Mouse (Mus musculus) forebrain, embryonic 13.5 days (tissue): ENCODE data around the gene Flg2. TPM values are rescaled to one million over a fixed set of nuclear protein-coding genes. Genes with fewer than 3 reads are reported as not detected.

Source experiments
- ATAC-seq: fragments of 200-750 bp; cut with Nextera tagmentation; 2 replicates; pipeline ENCODE4 v1.8.0; 2017
- H3K27ac ChIP-seq: fragments of 300-500 bp; sonication (generic); 2 replicates; pipeline ENCODE4 v1.5.1; 2015; ENCODE audit warnings: inconsistent platforms, mild to moderate bottlenecking, moderate library complexity
- H3K27me3 ChIP-seq: fragments of 300-500 bp; sonication (generic); 2 replicates; pipeline ENCODE4 v1.6.1; 2015; ENCODE audit warnings: mild to moderate bottlenecking, inconsistent platforms
- H3K36me3 ChIP-seq: fragments of 300-500 bp; sonication (generic); 2 replicates; pipeline ENCODE4 v1.6.1; 2015; ENCODE audit warnings: mild to moderate bottlenecking, inconsistent platforms; ENCODE audit not compliant: poor library complexity, severe bottlenecking
- H3K4me1 ChIP-seq: fragments of 300-500 bp; sonication (generic); 2 replicates; pipeline ENCODE4 v1.6.1; 2015; ENCODE audit warnings: inconsistent platforms
- H3K4me2 ChIP-seq: fragments of 300-500 bp; sonication (generic); 2 replicates; pipeline ENCODE4 v1.6.1; 2015; ENCODE audit warnings: inconsistent platforms, mild to moderate bottlenecking, moderate library complexity
- H3K4me3 ChIP-seq: fragments of 300-500 bp; sonication (generic); 2 replicates; pipeline ENCODE4 v1.5.1; 2015; ENCODE audit warnings: mild to moderate bottlenecking, inconsistent platforms
- H3K9ac ChIP-seq: fragments of 300-500 bp; sonication (generic); 2 replicates; pipeline ENCODE4 v1.6.1; 2015; ENCODE audit warnings: mild to moderate bottlenecking, inconsistent platforms
- H3K9me3 ChIP-seq: fragments of 300-500 bp; sonication (generic); replicated peaks from 2 replicates; pipeline ENCODE4 v1.6.1; 2016; ENCODE audit warnings: inconsistent platforms
- WGBS: fragments of 180-500 bp; shearing (Covaris S2); methylation state at CpG from one replicate; pipeline ENCODE4 v1.1.7; 2015; 5-methylcytosine and 5-hydroxymethylcytosine counted together
- polyA plus RNA-seq: library from polyadenylated mRNA; unstranded; fragments of >200 nt; fragmentation: Nextera tagmentation; extraction: Ambion mirVana; gene quantifications from 2 replicates; pipeline ENCODE4 v1.2.1, GENCODE M21; 2015

Flg2 gene
- not detected in 2 replicates for polyA plus RNA-seq

GRCm38 (mm10) chr3:93196978-93197377, at the start of gene Flg2:
Gene Flg2, plus strand, starts transcription at chr3:93197278.
- WGBS, result 79% methylated on average over 3 of the region's 3 CpGs
- Histone ChIP-seq H3K36me3 (no peaks in the 10 kb centered on the region), H3K9me3 (peaks cover 3% of the 10 kb centered on the region), H3K27me3 (no peaks in the 10 kb centered on the region), H3K4me1 (no peaks in the 10 kb centered on the region), H3K9ac (no peak within 1 kb of the TSS), H3K4me3 (no peak within 1 kb of the TSS), H3K4me2 (no peak within 1 kb of the TSS), H3K27ac (no peak within 1 kb of the TSS)
- no peak for ATAC-seq

GRCm38 (mm10) chr3:93162502-93162901, 34.6 kb upstream of the Flg2 start:
- WGBS, result 87% methylated on average over 6 of the region's 6 CpGs
- Histone ChIP-seq H3K27me3 (no peaks in the 10 kb centered on the region), H3K4me3 (no peak overlapping the region), H3K36me3 (no peaks in the 10 kb centered on the region), H3K9me3 (no peaks in the 10 kb centered on the region), H3K4me2 (no peak overlapping the region), H3K4me1 (no peaks in the 10 kb centered on the region), H3K9ac (no peak overlapping the region), H3K27ac (no peak overlapping the region)
- ATAC-seq, result no peak

- no peak for ATAC-seq
- no peaks in the 10 kb centered on the region for H3K9me3 ChIP-seq
- WGBS, result 66% methylated on average over 1 of the region's 1 CpGs
Observed at GRCm38 (mm10) chr3:93162996-93163592, 34.0 kb upstream of the Flg2 start.

GRCm38 (mm10) chr3:93180856-93181255, 16.2 kb upstream of the Flg2 start:
- Histone ChIP-seq H3K9ac (no peak overlapping the region), H3K4me1 (no peaks in the 10 kb centered on the region), H3K4me3 (no peak overlapping the region), H3K36me3 (no peaks in the 10 kb centered on the region), H3K27ac (no peak overlapping the region), H3K4me2 (no peak overlapping the region), H3K27me3 (no peaks in the 10 kb centered on the region), H3K9me3 (no peaks in the 10 kb centered on the region)
- no peak for ATAC-seq
- WGBS, result 90% methylated on average over 4 of the region's 4 CpGs

More at GRCm38 (mm10) chr3:93162996-93163592, 34.0 kb upstream of the Flg2 start:
- Histone ChIP-seq H3K27ac (no peak overlapping the region), H3K36me3 (no peaks in the 10 kb centered on the region), H3K4me1 (no peaks in the 10 kb centered on the region), H3K9ac (no peak overlapping the region), H3K4me3 (no peak overlapping the region), H3K27me3 (no peaks in the 10 kb centered on the region), H3K4me2 (no peak overlapping the region)

GRCm38 (mm10) chr3:93201955-93202354, 4.9 kb downstream of the Flg2 start:
- no peak overlapping the region for H3K4me3 ChIP-seq
- no peak overlapping the region for H3K4me2 ChIP-seq
- 91% methylated on average over 2 of the region's 2 CpGs for WGBS

GRCm38 (mm10) chr3:93202499-93202898, 5.4 kb downstream of the Flg2 start:
- Histone ChIP-seq H3K9me3 (peaks cover 25% of the 10 kb centered on the region), H3K4me3 (no peak overlapping the region), H3K27me3 (no peaks in the 10 kb centered on the region), H3K4me2 (no peak overlapping the region), H3K36me3 (no peaks in the 10 kb centered on the region), H3K4me1 (no peaks in the 10 kb centered on the region), H3K9ac (no peak overlapping the region), H3K27ac (no peak overlapping the region)
- ATAC-seq, result no peak
- 94% methylated on average over 4 of the region's 4 CpGs for WGBS

More at GRCm38 (mm10) chr3:93201955-93202354, 4.9 kb downstream of the Flg2 start:
- H3K4me1 ChIP-seq, result no peaks in the 10 kb centered on the region
- peaks cover 25% of the 10 kb centered on the region for H3K9me3 ChIP-seq
- no peak overlapping the region for H3K27ac ChIP-seq
- no peak for ATAC-seq
- H3K36me3 ChIP-seq, result no peaks in the 10 kb centered on the region
- no peak overlapping the region for H3K9ac ChIP-seq
- H3K27me3 ChIP-seq, result no peaks in the 10 kb centered on the region

Other genes starting within 250 kb of the Flg2 start
- gene Lce3d, start 239.9 kb upstream of the Flg2 start, polyA plus RNA-seq, result not detected in 2 replicates
- not detected in 2 replicates for gene Lce3e, start 230.2 kb upstream of the Flg2 start, polyA plus RNA-seq
- not detected in 2 replicates for gene Lce3f, start 205.1 kb upstream of the Flg2 start, polyA plus RNA-seq
- not detected in 2 replicates for gene Crct1, start 181.6 kb upstream of the Flg2 start, polyA plus RNA-seq
- gene Lce1m, start 178.2 kb upstream of the Flg2 start, polyA plus RNA-seq, result not detected in 2 replicates
- not detected in 2 replicates for gene Gm4858, start 128.5 kb upstream of the Flg2 start, polyA plus RNA-seq
- gene Crnn, start 52.5 kb upstream of the Flg2 start, polyA plus RNA-seq, result not detected in 2 replicates
- gene Flg, start 76.2 kb downstream of the Flg2 start, polyA plus RNA-seq, result not detected in 2 replicates
- not detected in 2 replicates for gene Hrnr, start 122.5 kb downstream of the Flg2 start, polyA plus RNA-seq
- not detected in 2 replicates for gene Rptn, start 196.4 kb downstream of the Flg2 start, polyA plus RNA-seq
- gene Tchh, start 245.1 kb downstream of the Flg2 start, polyA plus RNA-seq, result 0.37 and 0.53 TPM in 2 replicates